Mouse (Mus musculus) hindbrain, embryonic 10.5 days (tissue): ENCODE data around the gene Mitf. TPM values are rescaled to one million over a fixed set of nuclear protein-coding genes. Genes with fewer than 3 reads are reported as not detected.

Source experiments
- DNase-seq: peaks from one replicate; pipeline ENCODE4 v3.0.0-alpha.2; 2017; ENCODE audit warnings: low spot score
- H3K27ac ChIP-seq: fragments of 300-500 bp; sonication (generic); 2 replicates; pipeline ENCODE4 v1.5.1; 2016; ENCODE audit warnings: mild to moderate bottlenecking, moderate library complexity
- H3K27me3 ChIP-seq: fragments of 300-500 bp; sonication (generic); 2 replicates; pipeline ENCODE4 v1.6.1; 2016; ENCODE audit warnings: mild to moderate bottlenecking; ENCODE audit not compliant: poor library complexity, insufficient read depth, severe bottlenecking
- H3K36me3 ChIP-seq: fragments of 300-500 bp; sonication (generic); 2 replicates; pipeline ENCODE4 v1.6.1; 2016; ENCODE audit warnings: mild to moderate bottlenecking, moderate library complexity
- H3K4me1 ChIP-seq: fragments of 300-500 bp; sonication (generic); replicated peaks from 2 replicates; pipeline ENCODE4 v1.6.1; 2016; ENCODE audit warnings: mild to moderate bottlenecking
- H3K4me3 ChIP-seq: fragments of 300-500 bp; sonication (generic); 2 replicates; pipeline ENCODE4 v1.5.1; 2016; ENCODE audit warnings: mild to moderate bottlenecking, moderate library complexity
- H3K9me3 ChIP-seq: fragments of 300-500 bp; sonication (generic); 2 replicates; pipeline ENCODE4 v1.6.1; 2016; ENCODE audit warnings: mild to moderate bottlenecking, moderate library complexity
- WGBS: fragments of 180-500 bp; shearing (Covaris S2); methylation state at CpG from one replicate; pipeline ENCODE4 v1.1.7; 2016; 5-methylcytosine and 5-hydroxymethylcytosine counted together
- polyA plus RNA-seq: library from polyadenylated mRNA; unstranded; fragments of >200 nt; fragmentation: Nextera tagmentation; extraction: Ambion mirVana; gene quantifications from 2 replicates; pipeline ENCODE4 v1.2.1, GENCODE M21; 2016

Mitf gene
- polyA plus RNA-seq, 1 experiment from 2014 or later = 1.4 TPM

DNA sequence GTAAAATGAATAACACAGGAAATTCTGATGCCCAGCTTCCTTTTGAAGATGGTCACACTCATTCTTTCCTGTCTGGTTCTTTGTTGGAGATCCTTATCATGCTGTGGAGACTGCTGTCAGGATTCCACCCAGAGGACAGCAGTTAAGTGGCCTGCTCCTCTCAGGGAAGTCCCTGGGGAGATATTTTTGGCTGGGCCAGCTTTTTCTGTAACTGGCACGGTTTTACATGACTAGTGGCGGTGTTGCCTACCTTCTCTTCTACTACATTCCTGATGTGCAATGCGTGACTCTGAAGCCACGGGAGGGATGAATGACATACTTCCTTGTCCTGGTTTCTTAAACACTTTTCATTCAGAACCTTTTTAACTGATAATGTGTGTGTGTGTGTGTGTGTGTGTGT is 63.1 kb downstream of the Mitf start:
- WGBS = 87% methylated on average over 4 of the region's 4 CpGs
- no peaks in the 10 kb centered on the region for H3K36me3 ChIP-seq
- DNase-seq = no peak

DNA sequence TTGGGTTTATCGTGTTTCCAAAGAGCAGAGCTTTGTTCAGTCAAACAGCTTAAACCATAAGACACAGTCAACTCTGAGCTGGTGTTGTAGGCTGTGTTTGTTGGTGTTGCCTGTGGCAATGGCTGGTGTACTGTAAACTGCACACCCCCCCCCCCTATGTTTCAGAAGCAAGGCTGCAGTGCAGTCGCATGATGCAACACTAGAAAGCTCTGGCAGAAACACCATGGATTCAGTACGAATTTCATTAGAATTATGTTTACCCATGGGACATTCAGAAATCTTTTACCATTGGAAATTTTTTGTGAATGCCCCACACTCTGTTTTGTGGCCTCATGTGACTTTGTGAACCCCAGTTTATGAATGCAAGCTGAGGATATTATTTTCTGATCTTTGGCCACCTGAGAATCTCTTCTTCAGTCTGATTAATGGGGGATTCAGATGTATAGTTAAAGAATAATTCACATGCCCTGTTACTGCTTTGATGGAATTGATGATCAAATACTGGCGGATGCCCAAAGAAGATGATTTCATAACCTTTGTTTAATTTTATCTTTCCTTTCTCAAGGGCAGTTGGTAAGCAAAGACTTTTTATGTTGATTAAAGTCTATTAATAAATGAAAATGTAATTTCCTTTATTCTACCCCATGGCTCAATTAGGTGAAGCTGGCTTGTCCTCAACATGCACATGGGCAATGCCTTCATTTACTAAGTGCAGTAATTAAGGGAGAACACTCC is 64.6 kb downstream of the Mitf start:
- no peaks in the 10 kb centered on the region for H3K27me3 ChIP-seq
- DNase-seq = no peak
- 89% methylated on average over 4 of the region's 4 CpGs for WGBS

More for the DNA sequence above, 63.1 kb downstream of the Mitf start:
- Histone ChIP-seq H3K27me3 (no peaks in the 10 kb centered on the region), H3K4me1 (no peaks in the 10 kb centered on the region), H3K27ac (no peak overlapping the region), H3K4me3 (no peak overlapping the region), H3K9me3 (no peaks in the 10 kb centered on the region)

DNA sequence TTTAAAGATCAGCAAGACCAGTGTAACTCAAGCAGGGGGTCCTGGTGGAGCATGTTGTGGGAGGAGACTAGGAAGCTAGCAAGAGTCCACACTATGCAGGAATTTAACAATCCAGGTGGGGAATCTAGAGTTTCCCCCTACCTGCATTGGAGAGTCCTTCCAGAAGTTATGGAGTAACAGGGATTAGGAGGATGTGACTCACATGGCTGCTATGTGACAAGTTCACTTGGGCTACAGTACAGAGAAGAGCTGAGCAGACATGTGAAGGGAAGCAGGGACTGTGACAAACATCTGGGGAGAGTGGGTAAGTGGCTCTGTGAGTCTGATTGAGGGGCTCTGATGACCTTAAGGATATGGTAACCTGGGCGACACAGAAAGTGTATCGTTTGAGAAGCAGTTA is 66.2 kb downstream of the Mitf start:
- Histone ChIP-seq H3K27me3 (no peaks in the 10 kb centered on the region), H3K27ac (no peak overlapping the region), H3K9me3 (no peaks in the 10 kb centered on the region), H3K36me3 (no peaks in the 10 kb centered on the region), H3K4me1 (peaks cover 10% of the 10 kb centered on the region), H3K4me3 (no peak overlapping the region)
- no peak for DNase-seq
- WGBS = 88% methylated on average over 2 of the region's 2 CpGs

More for the DNA sequence above, 64.6 kb downstream of the Mitf start:
- Histone ChIP-seq H3K9me3 (no peaks in the 10 kb centered on the region), H3K4me3 (no peak overlapping the region), H3K4me1 (no peaks in the 10 kb centered on the region), H3K36me3 (no peaks in the 10 kb centered on the region), H3K27ac (no peak overlapping the region)

DNA sequence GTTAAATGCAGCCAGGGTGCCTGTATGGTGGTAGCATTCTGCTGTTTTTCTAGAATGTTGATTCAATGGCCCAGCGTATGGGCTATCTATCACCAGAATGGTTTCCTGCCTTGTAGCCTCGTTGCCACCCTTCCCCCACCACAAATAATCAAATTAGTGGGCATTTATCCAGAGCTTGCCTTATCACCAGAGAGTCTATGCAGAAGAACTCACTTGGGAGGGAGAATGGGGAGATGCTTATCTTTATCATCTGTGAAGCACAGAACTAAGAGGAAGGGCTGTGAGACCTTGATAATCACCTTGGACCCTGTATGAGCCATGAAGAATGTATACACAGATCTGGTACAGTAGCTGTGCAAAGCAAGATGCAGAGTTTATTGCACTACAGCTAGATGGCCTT is 70.1 kb downstream of the Mitf start:
- DNase-seq = no peak
- H3K4me1 ChIP-seq = peaks cover 13% of the 10 kb centered on the region
- no peak overlapping the region for H3K4me3 ChIP-seq
- H3K27me3 ChIP-seq = no peaks in the 10 kb centered on the region
- H3K27ac ChIP-seq = no peak overlapping the region
- WGBS = 82% methylated on average over 2 of the region's 2 CpGs
- H3K9me3 ChIP-seq = no peaks in the 10 kb centered on the region
- H3K36me3 ChIP-seq = no peaks in the 10 kb centered on the region

DNA sequence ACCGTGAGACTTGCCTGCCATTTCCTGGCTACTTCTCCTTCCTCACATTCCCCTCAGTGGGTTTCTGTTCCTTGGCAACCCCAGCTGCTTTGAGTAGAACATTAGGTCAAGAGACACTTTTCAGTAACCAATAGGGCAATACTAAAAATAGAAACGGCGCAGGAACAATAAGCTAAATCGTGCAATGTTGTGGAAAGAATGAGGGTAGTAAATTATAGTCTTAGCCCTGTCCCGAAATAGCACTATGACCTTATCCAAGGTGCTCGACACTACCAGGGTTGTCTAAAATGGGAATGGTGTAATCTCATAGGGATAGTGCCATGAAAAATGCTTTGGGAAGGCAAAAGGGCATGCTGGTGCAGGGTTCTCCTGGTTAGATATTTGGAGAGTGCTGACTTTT is 70.6 kb downstream of the Mitf start:
- H3K36me3 ChIP-seq = no peaks in the 10 kb centered on the region
- no peak overlapping the region for H3K4me3 ChIP-seq
- WGBS = 72% methylated on average over 6 of the region's 6 CpGs
- peaks cover 14% of the 10 kb centered on the region for H3K4me1 ChIP-seq
- DNase-seq = no peak
- no peaks in the 10 kb centered on the region for H3K9me3 ChIP-seq
- no peak overlapping the region for H3K27ac ChIP-seq
- H3K27me3 ChIP-seq = no peaks in the 10 kb centered on the region

GRCm38 (mm10) chr6:97880363-97880762 is 73.5 kb downstream of the Mitf start:
- 89% methylated on average over 5 of the region's 5 CpGs for WGBS
- no peaks in the 10 kb centered on the region for H3K27me3 ChIP-seq
- no peak overlapping the region for H3K4me3 ChIP-seq
- H3K27ac ChIP-seq = no peak overlapping the region
- no peaks in the 10 kb centered on the region for H3K36me3 ChIP-seq
- DNase-seq = no peak
- H3K4me1 ChIP-seq = peaks cover 26% of the 10 kb centered on the region
- no peaks in the 10 kb centered on the region for H3K9me3 ChIP-seq

DNA sequence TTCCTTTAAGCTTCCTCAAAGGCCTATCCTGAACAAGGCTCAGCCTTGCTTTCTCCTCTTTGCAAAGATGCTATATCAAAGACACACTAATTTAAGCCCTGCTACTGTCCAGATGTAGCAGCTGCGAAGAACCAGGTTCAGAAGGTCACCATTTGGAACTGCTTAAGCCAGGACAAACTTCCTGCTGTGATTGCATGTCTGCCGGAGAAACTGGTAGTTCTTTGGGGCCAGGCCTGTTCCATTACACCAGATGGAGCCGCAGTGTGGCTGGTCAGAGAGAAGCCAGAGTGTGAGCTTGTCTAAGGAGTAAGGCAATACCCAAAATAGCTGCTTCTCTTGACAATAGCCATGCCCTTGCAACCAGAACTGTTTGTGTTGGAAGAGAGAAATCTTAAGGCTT is 75.1 kb downstream of the Mitf start:
- H3K27ac ChIP-seq = no peak overlapping the region
- no peaks in the 10 kb centered on the region; the same call in 1 of the 2 replicates for H3K27me3 ChIP-seq
- H3K4me3 ChIP-seq = no peak overlapping the region
- H3K9me3 ChIP-seq = no peaks in the 10 kb centered on the region
- DNase-seq = peak; percentile 56
- H3K36me3 ChIP-seq = no peaks in the 10 kb centered on the region
- 44% methylated on average over 3 of the region's 3 CpGs for WGBS
- H3K4me1 ChIP-seq = peaks cover 32% of the 10 kb centered on the region

DNA sequence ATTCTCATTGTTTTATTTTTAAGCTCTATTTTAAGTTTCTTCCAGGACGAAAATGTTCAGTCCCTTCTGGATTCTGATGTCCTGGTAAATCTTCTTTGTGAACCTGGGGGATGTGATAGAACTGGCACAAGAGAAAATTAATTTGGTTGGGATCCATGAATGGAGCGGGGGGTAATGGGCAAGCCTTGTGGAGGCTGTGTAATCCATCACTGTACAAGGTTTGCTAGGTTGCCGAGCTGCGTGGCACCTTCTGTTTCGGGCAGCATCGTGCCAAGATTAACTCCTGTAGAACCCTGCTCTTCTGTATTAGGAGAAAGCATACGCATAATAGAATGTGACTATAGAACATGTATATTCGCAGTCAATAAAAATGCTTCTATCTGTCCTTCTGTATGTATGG is 76.1 kb downstream of the Mitf start:
- 87% methylated on average over 8 of the region's 8 CpGs for WGBS
- DNase-seq = no peak
- Histone ChIP-seq H3K27ac (no peak overlapping the region), H3K9me3 (no peaks in the 10 kb centered on the region), H3K4me3 (no peak overlapping the region), H3K4me1 (peaks cover 22% of the 10 kb centered on the region), H3K27me3 (no peaks in the 10 kb centered on the region; the same call in 1 of the 2 replicates), H3K36me3 (no peaks in the 10 kb centered on the region)

- H3K27me3 ChIP-seq = no peaks in the 10 kb centered on the region; the same call in 1 of the 2 replicates
- peaks cover 22% of the 10 kb centered on the region for H3K4me1 ChIP-seq
- DNase-seq = peak; percentile 6
- 62% methylated on average over 2 of the region's 2 CpGs for WGBS
- H3K4me3 ChIP-seq = no peak overlapping the region
- H3K9me3 ChIP-seq = no peaks in the 10 kb centered on the region
- H3K27ac ChIP-seq = no peak overlapping the region
- no peaks in the 10 kb centered on the region for H3K36me3 ChIP-seq
Observed at GRCm38 (mm10) chr6:97883496-97883895, 76.6 kb downstream of the Mitf start.

DNA sequence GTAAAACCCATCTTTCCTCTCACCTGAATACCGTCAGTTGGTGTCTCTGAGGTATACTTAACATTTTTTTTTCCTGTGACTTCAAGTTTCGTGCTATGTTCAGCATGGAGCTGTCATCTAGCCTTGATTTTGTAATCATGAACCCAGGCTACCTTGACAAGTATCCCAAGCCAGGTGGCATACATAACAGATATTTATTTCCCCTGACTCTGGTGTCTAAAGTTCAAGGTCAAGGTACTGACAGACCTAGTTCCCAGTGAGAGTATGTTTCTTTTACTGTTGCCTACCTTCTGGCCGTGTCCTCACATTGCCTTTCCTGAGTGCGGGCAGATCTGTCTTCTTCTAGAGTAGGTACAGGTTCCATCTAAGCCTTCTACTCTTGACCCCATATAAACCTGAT is 78.1 kb downstream of the Mitf start:
- no peak overlapping the region for H3K27ac ChIP-seq
- H3K4me3 ChIP-seq = no peak overlapping the region
- DNase-seq = no peak
- 88% methylated on average over 4 of the region's 4 CpGs for WGBS
- H3K27me3 ChIP-seq = no peaks in the 10 kb centered on the region; the same call in 1 of the 2 replicates
- no peaks in the 10 kb centered on the region for H3K36me3 ChIP-seq
- H3K4me1 ChIP-seq = peaks cover 22% of the 10 kb centered on the region
- no peaks in the 10 kb centered on the region for H3K9me3 ChIP-seq

DNA sequence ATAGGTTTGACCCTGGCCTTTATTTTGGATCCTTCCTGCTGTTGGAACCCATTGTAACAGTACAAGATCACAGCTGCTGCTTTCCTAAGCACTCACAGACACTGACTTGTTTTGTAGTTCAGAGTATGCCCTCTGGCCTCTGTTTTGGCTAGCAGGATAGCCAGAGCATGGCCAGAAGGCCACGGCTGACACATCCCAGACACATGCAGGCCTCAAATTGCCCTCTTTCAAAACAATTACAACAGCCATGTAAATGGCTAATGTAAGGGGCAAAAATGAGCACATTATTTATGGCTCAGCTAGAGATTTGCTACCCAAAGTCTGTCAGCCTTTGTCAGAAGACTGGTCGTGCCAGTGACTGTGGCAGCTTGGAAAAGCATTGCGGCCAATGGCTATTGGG is 78.8 kb downstream of the Mitf start:
- peak; percentile 5 for DNase-seq
- Histone ChIP-seq H3K9me3 (no peaks in the 10 kb centered on the region), H3K36me3 (no peaks in the 10 kb centered on the region), H3K4me1 (peaks cover 22% of the 10 kb centered on the region), H3K4me3 (no peak overlapping the region), H3K27ac (no peak overlapping the region), H3K27me3 (no peaks in the 10 kb centered on the region; the same call in 1 of the 2 replicates)
- WGBS = 77% methylated on average over 3 of the region's 3 CpGs

GRCm38 (mm10) chr6:97887893-97888292 is 81.0 kb downstream of the Mitf start:
- H3K27me3 ChIP-seq = no peaks in the 10 kb centered on the region; the same call in 1 of the 2 replicates
- H3K27ac ChIP-seq = no peak overlapping the region
- H3K36me3 ChIP-seq = no peaks in the 10 kb centered on the region
- peaks cover 17% of the 10 kb centered on the region for H3K4me1 ChIP-seq
- WGBS = 92% methylated on average over 4 of the region's 4 CpGs
- H3K4me3 ChIP-seq = no peak overlapping the region
- DNase-seq = no peak
- no peaks in the 10 kb centered on the region for H3K9me3 ChIP-seq

DNA sequence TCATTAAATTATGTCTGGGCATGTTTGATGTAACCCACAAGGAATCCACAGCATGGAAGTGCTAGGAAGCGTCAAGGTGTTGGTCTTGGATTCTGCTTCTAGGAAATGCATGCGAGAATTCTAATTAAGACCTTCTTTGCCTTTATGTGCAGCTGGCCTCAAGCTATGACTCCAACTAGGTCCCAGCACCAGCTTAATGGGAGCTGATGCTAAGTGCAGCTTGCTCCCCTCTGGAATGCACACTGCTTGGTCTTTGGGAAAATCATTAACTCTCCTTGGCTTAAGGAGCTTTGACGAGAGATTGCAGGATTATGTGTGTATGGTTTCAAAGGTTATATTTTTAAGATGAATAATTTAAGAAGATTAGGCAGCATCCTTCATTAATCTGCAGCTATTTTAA is 81.7 kb downstream of the Mitf start:
- Histone ChIP-seq H3K4me3 (no peak overlapping the region), H3K4me1 (peaks cover 10% of the 10 kb centered on the region), H3K27ac (no peak overlapping the region), H3K9me3 (no peaks in the 10 kb centered on the region), H3K36me3 (no peaks in the 10 kb centered on the region), H3K27me3 (no peaks in the 10 kb centered on the region; the same call in 1 of the 2 replicates)
- no peak for DNase-seq
- WGBS = 83% methylated on average over 3 of the region's 3 CpGs
